Mouse (Mus musculus): ENCODE data around the gene Gm4177. TPM values are rescaled to one million over a fixed set of nuclear protein-coding genes. Genes with fewer than 3 reads are reported as not detected.

Gm4177 gene
- total RNA-seq (2023), result not detected

GRCm38 (mm10) chr7:21796628-21797027 is at the start of gene Gm4177:
Gene Gm4177 (minus strand): TSS chr7:21796728.

GRCm38 (mm10) chr7:21844167-21844566 is 47.6 kb upstream of the Gm4177 start, which contains the start of gene Gm5725:
Gene Gm5725 (minus strand): TSS chr7:21844267.

GRCm38 (mm10) chr7:21832051-21832450 is 35.5 kb upstream of the Gm4177 start, which contains the start of gene Vmn1r135:
Gene Vmn1r135 (plus strand): TSS chr7:21832351.

GRCm38 (mm10) chr7:21761375-21761774 is 35.2 kb downstream of the Gm4177 start, which contains the start of gene Gm4175:
Gene Gm4175 (minus strand): TSS chr7:21761475.

Other genes starting within 250 kb of the Gm4177 start
- not detected for gene Vmn1r132, start 182.6 kb downstream of the Gm4177 start, total RNA-seq (2023)
- gene Gm4175, start 35.3 kb downstream of the Gm4177 start, total RNA-seq (2023), result not detected
- gene Vmn1r135, start 35.6 kb upstream of the Gm4177 start, total RNA-seq (2023), result not detected
- not detected for gene Gm5725, start 47.5 kb upstream of the Gm4177 start, total RNA-seq (2023)
- not detected for gene Gm5891, start 124.6 kb upstream of the Gm4177 start, total RNA-seq (2023)
- not detected for gene Vmn1r137, start 197.9 kb upstream of the Gm4177 start, total RNA-seq (2023)
- not detected for gene Vmn1r138, start 232.2 kb upstream of the Gm4177 start, total RNA-seq (2023)

Measured in monocyte, adult 59 days (primary cell).